Mouse (Mus musculus): ENCODE results near the gene Ntf5. TPM values are rescaled to one million over a fixed set of nuclear protein-coding genes. Genes with fewer than 3 reads are reported as not detected.

Gene Ntf5
- polyA plus RNA-seq, 1 experiment from 2014 or later = 1.4 TPM

- Histone ChIP-seq H3K4me3 (ENCODE audit: low read length) (peak overlapping the region; percentile 85), H3K4me1 (ENCODE audit: control insufficient read depth, insufficient read depth, low read length) (peaks cover 29% of the 10 kb centered on the region), H3K27ac (ENCODE audit: low read length) (no peak overlapping the region; the same call in 1 of the 2 replicates), H3K9ac (ENCODE audit: low read depth, low read length) (peak overlapping the region; percentile 88), H3K36me3 (ENCODE audit: control insufficient read depth, insufficient read depth, low read length) (no peaks in the 10 kb centered on the region; the same call in 1 of the 2 replicates), H3K27me3 (replicated peaks; ENCODE audit: control insufficient read depth, insufficient read depth, low read length) (no peaks in the 10 kb centered on the region), H3K9me3 (ENCODE audit: control insufficient read depth, low read length) (no peaks in the 10 kb centered on the region), H3K4me2 (ENCODE audit: low read depth, low read length) (peak overlapping the region; percentile 64)
- no peak for ATAC-seq
- 71% methylated on average over 9 of the region's 9 CpGs for WGBS
Observed at GRCm38 (mm10) chr7:45465549-45465948, 52.1 kb downstream of the Ntf5 start.

GRCm38 (mm10) chr7:45466283-45467089, 53.0 kb downstream of the Ntf5 start, which contains the start of gene Bax:
TSS of gene Bax (minus strand) at chr7:45466898.
- H3K4me2 ChIP-seq (ENCODE audit: low read depth, low read length) = peak within 1 kb of the TSS; percentile 64
- no peaks in the 10 kb centered on the region; the same call in 1 of the 2 replicates for H3K36me3 ChIP-seq (ENCODE audit: control insufficient read depth, insufficient read depth, low read length)
- peak within 1 kb of the TSS; percentile 85 for H3K4me3 ChIP-seq (ENCODE audit: low read length)
- H3K9me3 ChIP-seq (ENCODE audit: control insufficient read depth, low read length) = no peaks in the 10 kb centered on the region
- H3K27me3 ChIP-seq (replicated peaks; ENCODE audit: control insufficient read depth, insufficient read depth, low read length) = no peaks in the 10 kb centered on the region
- peak within 1 kb of the TSS; percentile 52 for H3K27ac ChIP-seq (ENCODE audit: low read length)
- ATAC-seq = peak; percentile 77
- peaks cover 21% of the 10 kb centered on the region for H3K4me1 ChIP-seq (ENCODE audit: control insufficient read depth, insufficient read depth, low read length)
- peak within 1 kb of the TSS; percentile 88 for H3K9ac ChIP-seq (ENCODE audit: low read depth, low read length)
- under 1% methylated on average over 58 of the region's 58 CpGs for WGBS

Small RNA genes within 50 kb of the gene (microRNA-seq; reads per million reads assigned to microRNA genes)
- gene Gm22133 = not detected

Other genes starting within 250 kb of the Ntf5 start
- 0.13 TPM in 1 of 2 replicates, not detected in the other for gene Slc17a7, start 249.7 kb upstream of the Ntf5 start, polyA plus RNA-seq (2015; fragmentation: Nextera tagmentation; extraction: Ambion mirVana)
- not detected in 2 replicates for gene Gfy, start 234.1 kb upstream of the Ntf5 start, polyA plus RNA-seq (2015; fragmentation: Nextera tagmentation; extraction: Ambion mirVana)
- gene Pth2, start 232.7 kb upstream of the Ntf5 start, polyA plus RNA-seq (2015; fragmentation: Nextera tagmentation; extraction: Ambion mirVana) = not detected in 2 replicates
- gene Ccdc155, start 208.8 kb upstream of the Ntf5 start, polyA plus RNA-seq (2015; fragmentation: Nextera tagmentation; extraction: Ambion mirVana) = 0.44 and 0.62 TPM in 2 replicates
- gene Dkkl1, start 201.5 kb upstream of the Ntf5 start, polyA plus RNA-seq (2015; fragmentation: Nextera tagmentation; extraction: Ambion mirVana) = 0.86 and 1.3 TPM in 2 replicates
- gene Tead2, start 197.9 kb upstream of the Ntf5 start, polyA plus RNA-seq (2015; fragmentation: Nextera tagmentation; extraction: Ambion mirVana) = 69.6 and 82.1 TPM in 2 replicates
- 4.2 and 5.0 TPM in 2 replicates for gene Cd37, start 174.6 kb upstream of the Ntf5 start, polyA plus RNA-seq (2015; fragmentation: Nextera tagmentation; extraction: Ambion mirVana)
- gene Slc6a16, start 172.6 kb upstream of the Ntf5 start, polyA plus RNA-seq (2015; fragmentation: Nextera tagmentation; extraction: Ambion mirVana) = not detected in 2 replicates
- not detected in 2 replicates for gene Slc6a21, start 136.2 kb upstream of the Ntf5 start, polyA plus RNA-seq (2015; fragmentation: Nextera tagmentation; extraction: Ambion mirVana)
- gene Trpm4, start 79.9 kb upstream of the Ntf5 start, polyA plus RNA-seq (2015; fragmentation: Nextera tagmentation; extraction: Ambion mirVana) = 33.4 and 36.3 TPM in 2 replicates
- 0.86 and 1.4 TPM in 2 replicates for gene Hrc, start 78.4 kb upstream of the Ntf5 start, polyA plus RNA-seq (2015; fragmentation: Nextera tagmentation; extraction: Ambion mirVana)
- 10.3 and 12.0 TPM in 2 replicates for gene Ppfia3, start 46.7 kb upstream of the Ntf5 start, polyA plus RNA-seq (2015; fragmentation: Nextera tagmentation; extraction: Ambion mirVana)
- gene Lin7b, start 43.1 kb upstream of the Ntf5 start, polyA plus RNA-seq (2015; fragmentation: Nextera tagmentation; extraction: Ambion mirVana) = 1.2 and 2.7 TPM in 2 replicates
- gene Snrnp70, start 18.0 kb upstream of the Ntf5 start, polyA plus RNA-seq (2015; fragmentation: Nextera tagmentation; extraction: Ambion mirVana) = 139 and 150 TPM in 2 replicates
- 0.11 TPM in 1 of 2 replicates, not detected in the other for gene Kcna7, start 8.0 kb upstream of the Ntf5 start, polyA plus RNA-seq (2015; fragmentation: Nextera tagmentation; extraction: Ambion mirVana)
- gene Lhb, start 7.1 kb downstream of the Ntf5 start, polyA plus RNA-seq (2015; fragmentation: Nextera tagmentation; extraction: Ambion mirVana) = 0.28 TPM in 1 of 2 replicates, not detected in the other
- gene Gys1, start 21.1 kb downstream of the Ntf5 start, polyA plus RNA-seq (2015; fragmentation: Nextera tagmentation; extraction: Ambion mirVana) = 49.4 and 53.1 TPM in 2 replicates
- gene Ruvbl2, start 24.4 kb downstream of the Ntf5 start, polyA plus RNA-seq (2015; fragmentation: Nextera tagmentation; extraction: Ambion mirVana) = 121 and 134 TPM in 2 replicates
- 7,117 and 7,555 TPM in 2 replicates for gene Ftl1, start 46.2 kb downstream of the Ntf5 start, polyA plus RNA-seq (2015; fragmentation: Nextera tagmentation; extraction: Ambion mirVana)
- 178 and 185 TPM in 2 replicates for gene Bax, start 53.2 kb downstream of the Ntf5 start, polyA plus RNA-seq (2015; fragmentation: Nextera tagmentation; extraction: Ambion mirVana)
- gene Tulp2, start 68.2 kb downstream of the Ntf5 start, polyA plus RNA-seq (2015; fragmentation: Nextera tagmentation; extraction: Ambion mirVana) = 0.78 and 0.93 TPM in 2 replicates
- gene Gm45808, start 73.1 kb downstream of the Ntf5 start, polyA plus RNA-seq (2015; fragmentation: Nextera tagmentation; extraction: Ambion mirVana) = not detected in 2 replicates
- 1.9 and 2.2 TPM in 2 replicates for gene Dhdh, start 75.1 kb downstream of the Ntf5 start, polyA plus RNA-seq (2015; fragmentation: Nextera tagmentation; extraction: Ambion mirVana)
- 251 and 266 TPM in 2 replicates for gene Nucb1, start 96.7 kb downstream of the Ntf5 start, polyA plus RNA-seq (2015; fragmentation: Nextera tagmentation; extraction: Ambion mirVana)
- gene Ppp1r15a, start 112.6 kb downstream of the Ntf5 start, polyA plus RNA-seq (2015; fragmentation: Nextera tagmentation; extraction: Ambion mirVana) = 17.3 and 19.1 TPM in 2 replicates
- 1.4 and 1.6 TPM in 2 replicates for gene Plekha4, start 112.6 kb downstream of the Ntf5 start, polyA plus RNA-seq (2015; fragmentation: Nextera tagmentation; extraction: Ambion mirVana)
- 2.9 and 3.3 TPM in 2 replicates for gene Hsd17b14, start 141.2 kb downstream of the Ntf5 start, polyA plus RNA-seq (2015; fragmentation: Nextera tagmentation; extraction: Ambion mirVana)
- gene Bcat2, start 156.5 kb downstream of the Ntf5 start, polyA plus RNA-seq (2015; fragmentation: Nextera tagmentation; extraction: Ambion mirVana) = 59.9 and 65.4 TPM in 2 replicates
- gene Fgf21, start 201.8 kb downstream of the Ntf5 start, polyA plus RNA-seq (2015; fragmentation: Nextera tagmentation; extraction: Ambion mirVana) = 0.23 TPM in 1 of 2 replicates, not detected in the other
- gene Fut1, start 203.6 kb downstream of the Ntf5 start, polyA plus RNA-seq (2015; fragmentation: Nextera tagmentation; extraction: Ambion mirVana) = 0.48 and 0.61 TPM in 2 replicates
- 0.07 and 0.15 TPM in 2 replicates for gene Izumo1, start 208.1 kb downstream of the Ntf5 start, polyA plus RNA-seq (2015; fragmentation: Nextera tagmentation; extraction: Ambion mirVana)
- gene Rasip1, start 213.8 kb downstream of the Ntf5 start, polyA plus RNA-seq (2015; fragmentation: Nextera tagmentation; extraction: Ambion mirVana) = 3.4 and 4.4 TPM in 2 replicates
- gene Mamstr, start 226.3 kb downstream of the Ntf5 start, polyA plus RNA-seq (2015; fragmentation: Nextera tagmentation; extraction: Ambion mirVana) = 5.0 and 6.3 TPM in 2 replicates

Measured in intestine, embryonic 16.5 days (tissue).